Mouse (Mus musculus) midbrain, embryonic 14.5 days (tissue): ENCODE results near the gene Fam178b. TPM values are rescaled to one million over a fixed set of nuclear protein-coding genes. Genes with fewer than 3 reads are reported as not detected.

Source experiments
- ATAC-seq: fragments of 200-750 bp; cut with Nextera tagmentation; 2 replicates; pipeline ENCODE4 v1.8.0; 2017; ENCODE audit warnings: moderate number of reproducible peaks, moderate library complexity; ENCODE audit not compliant: low FRiP score, low TSS enrichment
- DNase-seq: peaks from one replicate; pipeline ENCODE4 v3.0.0-alpha.2; 2015
- H3K27ac ChIP-seq: fragments of 300-500 bp; sonication (generic); replicated peaks from 2 replicates; pipeline ENCODE4 v1.5.1; 2014; ENCODE audit warnings: mild to moderate bottlenecking, low read depth, low read length, moderate library complexity
- H3K27me3 ChIP-seq: fragments of 300-500 bp; sonication (generic); 2 replicates; pipeline ENCODE4 v1.6.1; 2014; ENCODE audit warnings: low read length, control low read depth, mixed read lengths; ENCODE audit not compliant: control insufficient read depth, insufficient read depth
- H3K36me3 ChIP-seq: fragments of 300-500 bp; sonication (generic); 2 replicates; pipeline ENCODE4 v1.6.1; 2014; ENCODE audit warnings: low read length, control low read depth; ENCODE audit not compliant: control insufficient read depth, insufficient read depth
- H3K4me1 ChIP-seq: fragments of 300-500 bp; sonication (generic); 2 replicates; pipeline ENCODE4 v1.6.1; 2014; ENCODE audit warnings: mild to moderate bottlenecking, antibody characterized with exemption, low read length, control low read depth; ENCODE audit not compliant: control insufficient read depth, insufficient read depth
- H3K4me2 ChIP-seq: fragments of 300-500 bp; sonication (generic); 2 replicates; pipeline ENCODE4 v1.6.1; 2014; ENCODE audit warnings: mild to moderate bottlenecking, low read length, moderate library complexity
- H3K4me3 ChIP-seq: fragments of 300-500 bp; sonication (generic); replicated peaks from 2 replicates; pipeline ENCODE4 v1.5.1; 2014; ENCODE audit warnings: low read depth, low read length
- H3K9ac ChIP-seq: fragments of 300-500 bp; sonication (generic); replicated peaks from 2 replicates; pipeline ENCODE4 v1.6.1; 2014; ENCODE audit warnings: mild to moderate bottlenecking, low read length, moderate library complexity
- H3K9me3 ChIP-seq: fragments of 300-500 bp; sonication (generic); 2 replicates; pipeline ENCODE4 v1.6.1; 2016; ENCODE audit warnings: low read length, control low read depth, mixed read lengths; ENCODE audit not compliant: control insufficient read depth
- WGBS: fragments of 180-500 bp; shearing (Covaris S2); extraction: QIAGEN DNeasy Blood & Tissue Kit; methylation state at CpG from one replicate; pipeline ENCODE4 v1.1.7; 2014; 5-methylcytosine and 5-hydroxymethylcytosine counted together
- polyA plus RNA-seq: library from polyadenylated mRNA; unstranded; fragments of >200 nt; fragmentation: Nextera tagmentation; extraction: Ambion mirVana; gene quantifications from 2 replicates; pipeline ENCODE4 v1.2.1, GENCODE M21; 2014

Gene Fam178b
- polyA plus RNA-seq, 1 experiment from 2014 or later: 0.29 TPM

DNA sequence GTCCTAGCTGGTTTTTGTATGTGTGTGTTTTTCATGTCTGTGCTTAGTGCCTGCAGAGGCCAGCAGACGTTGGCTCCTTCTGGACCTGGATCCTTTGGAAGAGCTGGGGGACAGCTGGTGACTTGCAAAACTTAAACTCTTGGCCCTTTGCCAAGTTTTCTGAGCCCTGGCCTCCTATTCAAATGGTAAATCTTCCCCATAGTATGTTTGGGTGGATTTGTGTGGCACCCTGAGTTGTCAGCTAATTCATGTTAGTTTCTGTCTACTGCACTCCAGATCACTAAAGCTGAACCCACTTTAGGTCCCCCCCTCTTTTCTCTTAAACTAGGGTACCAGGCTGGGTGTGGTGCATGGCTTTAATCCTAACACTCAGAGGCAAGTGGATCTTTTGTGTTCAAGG lies 154.6 kb downstream of the Fam178b start:
- H3K4me1 ChIP-seq: no peaks in the 10 kb centered on the region
- no peaks in the 10 kb centered on the region for H3K27me3 ChIP-seq
- H3K4me3 ChIP-seq: no peak overlapping the region
- H3K9me3 ChIP-seq: no peaks in the 10 kb centered on the region
- no peak overlapping the region for H3K9ac ChIP-seq
- DNase-seq (peak; percentile 84), ATAC-seq (peak; percentile 42; the same call in 1 of the 2 replicates)
- H3K36me3 ChIP-seq: peaks cover 31% of the 10 kb centered on the region
- peak overlapping the region; percentile 66 for H3K27ac ChIP-seq
- WGBS: 3% methylated on average over 1 of the region's 1 CpGs
- H3K4me2 ChIP-seq: no peak overlapping the region

DNA sequence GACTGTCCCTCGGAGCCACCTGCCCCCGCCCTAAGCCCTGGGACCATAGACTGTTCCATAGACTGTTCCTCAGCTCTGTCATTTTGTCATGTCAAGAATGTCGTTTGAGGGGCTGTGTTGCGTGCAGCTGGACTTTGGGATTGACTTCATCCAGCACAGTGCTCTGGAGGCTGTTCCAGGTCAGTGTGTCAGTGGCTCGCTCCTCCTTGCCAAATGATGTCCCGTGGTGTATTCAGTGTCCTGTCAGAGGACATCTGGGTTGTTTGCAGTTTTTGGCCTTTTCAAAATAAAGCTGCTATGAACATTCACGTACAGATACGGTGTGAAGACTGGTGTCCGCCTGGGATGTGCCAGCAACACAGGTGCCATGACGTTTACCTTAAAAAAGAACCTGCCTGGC lies 156.1 kb downstream of the Fam178b start:
- WGBS: 91% methylated on average over 10 of the region's 10 CpGs
- ATAC-seq (no peak), DNase-seq (no peak)
- peaks cover 43% of the 10 kb centered on the region for H3K36me3 ChIP-seq
- H3K4me1 ChIP-seq: no peaks in the 10 kb centered on the region
- H3K4me2 ChIP-seq: no peak overlapping the region
- no peak overlapping the region for H3K9ac ChIP-seq
- no peak overlapping the region for H3K4me3 ChIP-seq
- no peak overlapping the region for H3K27ac ChIP-seq
- no peaks in the 10 kb centered on the region for H3K9me3 ChIP-seq
- H3K27me3 ChIP-seq: no peaks in the 10 kb centered on the region

DNA sequence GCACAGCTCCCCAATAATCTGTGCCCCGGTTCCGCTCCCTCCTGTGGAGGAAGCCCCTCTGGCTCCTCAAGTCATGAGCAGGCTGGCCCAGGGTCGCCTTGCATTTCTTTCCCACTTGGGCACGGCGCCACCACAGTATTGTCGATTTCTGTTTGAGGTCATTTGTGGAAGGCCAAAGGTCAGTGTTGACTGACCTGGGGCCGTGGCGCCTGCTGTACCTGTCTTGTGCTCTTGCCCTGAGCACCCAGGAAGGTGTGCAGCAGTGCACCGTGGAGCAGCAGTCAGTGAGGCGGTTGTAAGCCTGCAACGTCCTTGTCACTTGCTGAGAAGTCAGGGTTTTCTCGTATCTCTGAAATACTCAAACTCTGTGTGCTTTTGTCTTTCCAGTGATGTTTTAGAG lies 157.2 kb downstream of the Fam178b start:
- no peak overlapping the region for H3K4me3 ChIP-seq
- 95% methylated on average over 12 of the region's 12 CpGs for WGBS
- no peak overlapping the region for H3K4me2 ChIP-seq
- H3K27ac ChIP-seq: no peak overlapping the region
- H3K27me3 ChIP-seq: no peaks in the 10 kb centered on the region
- DNase-seq (no peak), ATAC-seq (no peak)
- no peaks in the 10 kb centered on the region for H3K4me1 ChIP-seq
- H3K9ac ChIP-seq: no peak overlapping the region
- no peaks in the 10 kb centered on the region for H3K9me3 ChIP-seq
- peaks cover 53% of the 10 kb centered on the region for H3K36me3 ChIP-seq

DNA sequence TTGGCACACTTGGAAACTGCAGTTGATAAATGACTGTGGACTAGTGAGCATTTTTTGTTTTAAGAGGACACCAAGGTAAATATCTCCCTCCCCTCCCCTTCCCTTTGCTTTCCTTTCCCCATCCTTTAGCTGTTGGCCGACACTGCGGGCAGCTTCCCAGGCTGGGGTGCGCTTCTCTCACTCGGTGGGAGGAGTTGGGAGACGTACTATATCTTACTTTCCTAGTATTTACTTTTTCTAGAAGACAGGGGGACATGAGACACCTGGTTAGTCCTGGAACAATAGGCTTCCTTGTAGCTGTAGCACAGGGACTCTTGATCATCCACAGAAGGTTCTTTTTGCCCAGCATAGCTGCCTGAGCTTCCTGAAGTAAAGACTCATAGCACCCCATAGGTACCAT lies 158.9 kb downstream of the Fam178b start:
- DNase-seq: no peak
- 95% methylated on average over 5 of the region's 5 CpGs for WGBS
- no peak for ATAC-seq
- Histone ChIP-seq H3K4me1 (no peaks in the 10 kb centered on the region), H3K9ac (no peak overlapping the region), H3K27ac (peak overlapping the region; percentile 67; the same call in 1 of the 2 replicates), H3K9me3 (no peaks in the 10 kb centered on the region), H3K36me3 (peaks cover 70% of the 10 kb centered on the region), H3K4me2 (no peak overlapping the region), H3K4me3 (no peak overlapping the region), H3K27me3 (no peaks in the 10 kb centered on the region)

DNA sequence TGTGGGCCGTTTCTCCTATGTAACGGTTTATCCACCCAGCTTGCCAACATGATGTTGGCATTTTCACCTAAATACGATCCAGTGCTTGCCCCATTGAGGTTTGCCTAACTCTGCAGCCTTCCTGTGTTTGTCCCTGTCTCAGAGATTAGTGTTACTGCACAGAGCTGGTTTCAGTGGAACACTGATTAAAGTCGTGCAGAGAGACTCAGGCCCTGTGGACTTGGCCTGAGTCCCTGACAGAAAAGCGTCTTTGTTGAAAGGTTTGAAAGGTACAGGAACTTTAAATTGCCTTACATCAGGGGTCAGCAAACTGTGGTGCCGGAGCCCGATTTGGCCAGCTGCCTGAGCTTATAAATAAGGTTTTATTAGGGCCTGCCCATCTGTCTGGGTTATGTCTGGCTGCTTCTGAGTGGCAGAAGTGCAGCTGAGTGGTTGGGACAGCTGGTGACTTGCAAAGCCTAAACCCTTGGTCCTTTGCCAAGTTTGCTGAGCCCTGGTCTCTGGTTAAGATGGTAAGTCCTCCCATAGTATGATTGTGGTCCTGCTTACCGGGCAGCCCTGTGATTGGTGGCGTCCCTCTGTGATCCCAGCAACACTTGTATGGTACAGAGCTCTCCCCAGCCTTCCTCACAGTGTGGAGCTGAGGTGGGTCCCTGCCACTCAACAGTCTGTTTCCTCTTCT lies 159.5 kb downstream of the Fam178b start:
- H3K27ac ChIP-seq: peak overlapping the region; percentile 67
- H3K36me3 ChIP-seq: peaks cover 75% of the 10 kb centered on the region
- no peaks in the 10 kb centered on the region for H3K4me1 ChIP-seq
- ATAC-seq (peak; percentile 40; the same call in 1 of the 2 replicates), DNase-seq (peak; percentile 79)
- H3K4me2 ChIP-seq: no peak overlapping the region
- H3K9ac ChIP-seq: no peak overlapping the region
- H3K9me3 ChIP-seq: no peaks in the 10 kb centered on the region
- H3K4me3 ChIP-seq: no peak overlapping the region
- WGBS: 61% methylated on average over 9 of the region's 9 CpGs
- H3K27me3 ChIP-seq: no peaks in the 10 kb centered on the region

DNA sequence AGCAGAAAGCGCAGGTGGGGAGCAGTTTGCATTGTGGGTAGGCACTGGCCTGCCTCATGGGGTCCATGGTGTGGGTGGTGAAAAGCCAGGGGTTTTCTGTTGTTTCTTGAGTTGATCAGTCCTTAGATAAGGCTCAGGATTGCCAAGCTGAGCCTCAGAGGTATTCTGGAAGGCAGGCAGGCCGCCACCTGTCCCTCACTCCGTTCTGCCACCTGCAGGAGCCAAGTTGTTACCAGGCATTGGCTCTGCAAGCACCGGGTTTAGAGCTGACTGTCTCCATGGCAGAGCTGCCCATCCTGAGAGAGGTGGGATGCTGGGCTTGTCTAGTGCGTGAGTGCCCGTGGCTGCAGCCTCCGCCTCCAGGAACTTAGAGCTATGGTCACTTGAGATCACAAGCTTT lies 160.8 kb downstream of the Fam178b start:
- ATAC-seq (no peak), DNase-seq (no peak)
- no peak overlapping the region for H3K4me2 ChIP-seq
- H3K27ac ChIP-seq: no peak overlapping the region
- no peaks in the 10 kb centered on the region for H3K9me3 ChIP-seq
- no peak overlapping the region for H3K9ac ChIP-seq
- 94% methylated on average over 7 of the region's 7 CpGs for WGBS
- H3K27me3 ChIP-seq: no peaks in the 10 kb centered on the region
- no peak overlapping the region for H3K4me3 ChIP-seq
- no peaks in the 10 kb centered on the region for H3K4me1 ChIP-seq
- H3K36me3 ChIP-seq: peaks cover 75% of the 10 kb centered on the region

DNA sequence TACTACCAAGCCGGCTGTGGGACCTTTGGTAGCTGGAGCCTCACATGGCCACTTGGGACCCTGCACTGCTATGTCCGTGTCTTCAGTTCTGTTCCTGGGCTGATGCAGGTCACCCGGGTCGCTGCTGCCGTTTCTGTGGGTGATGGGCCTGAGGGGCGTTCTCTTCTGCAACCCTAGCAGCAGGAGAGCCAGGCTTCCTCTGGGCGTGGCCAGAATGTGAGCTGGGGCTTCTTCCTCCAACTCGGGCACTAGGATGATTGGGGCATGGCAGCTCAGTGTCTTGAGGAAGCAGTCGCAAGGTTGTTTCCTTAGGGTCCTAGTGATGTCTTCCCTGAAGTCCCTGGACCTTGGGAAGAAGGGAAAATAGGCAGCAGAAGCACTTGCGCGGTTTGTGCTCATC lies 163.4 kb downstream of the Fam178b start:
- Histone ChIP-seq H3K27me3 (no peaks in the 10 kb centered on the region), H3K9me3 (no peaks in the 10 kb centered on the region), H3K4me2 (no peak overlapping the region), H3K9ac (no peak overlapping the region), H3K27ac (no peak overlapping the region), H3K4me3 (no peak overlapping the region), H3K4me1 (peaks cover 8% of the 10 kb centered on the region), H3K36me3 (peaks cover 59% of the 10 kb centered on the region)
- no peak for ATAC-seq
- DNase-seq: no peak
- WGBS: 89% methylated on average over 11 of the region's 11 CpGs

DNA sequence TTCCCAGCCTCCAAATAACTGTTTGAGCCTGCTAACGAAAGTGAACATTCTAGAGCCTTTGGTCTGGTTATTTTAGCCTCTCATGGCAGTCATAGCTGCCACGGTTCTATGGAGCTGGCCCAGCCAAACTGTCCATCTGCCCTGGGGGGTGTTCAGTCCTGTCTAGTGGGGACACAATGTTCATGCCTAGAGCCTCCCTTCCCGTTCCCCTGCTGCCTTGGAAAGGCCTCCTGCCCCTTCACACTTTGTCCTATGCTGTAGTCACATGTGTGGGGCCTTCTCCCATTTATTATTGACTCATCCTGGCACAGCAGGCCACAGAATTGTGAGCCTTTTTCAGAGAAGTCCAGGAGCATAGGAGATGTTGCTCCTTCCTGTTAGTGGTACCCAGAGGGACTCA lies 164.7 kb downstream of the Fam178b start:
- H3K4me1 ChIP-seq: peaks cover 21% of the 10 kb centered on the region
- H3K36me3 ChIP-seq: peaks cover 46% of the 10 kb centered on the region
- DNase-seq: no peak
- no peaks in the 10 kb centered on the region for H3K27me3 ChIP-seq
- no peak overlapping the region for H3K4me3 ChIP-seq
- H3K27ac ChIP-seq: no peak overlapping the region
- no peak overlapping the region for H3K4me2 ChIP-seq
- WGBS: 84% methylated on average over 3 of the region's 3 CpGs
- H3K9me3 ChIP-seq: no peaks in the 10 kb centered on the region
- H3K9ac ChIP-seq: no peak overlapping the region
- no peak for ATAC-seq

DNA sequence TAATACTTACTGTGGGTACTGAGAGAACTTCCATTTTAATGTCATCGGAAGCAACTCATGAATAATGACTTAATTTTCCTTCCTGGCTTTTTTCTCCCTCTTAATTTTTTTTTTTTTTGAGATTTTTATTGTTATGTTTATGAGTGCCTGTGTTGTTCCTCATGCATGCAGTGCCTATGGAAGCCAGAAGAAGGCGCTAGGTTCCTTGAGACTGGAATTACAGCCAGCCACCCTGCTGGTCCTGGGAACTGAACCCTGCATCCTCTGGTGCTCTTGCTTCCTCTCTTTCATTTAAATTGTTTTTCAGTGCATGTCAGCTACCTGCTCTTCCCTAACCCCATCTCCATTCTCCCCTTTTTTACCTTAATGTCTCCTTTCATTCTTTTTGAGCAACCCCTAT lies 169.3 kb downstream of the Fam178b start:
- no peak for ATAC-seq
- H3K9me3 ChIP-seq: no peaks in the 10 kb centered on the region
- H3K4me2 ChIP-seq: peak overlapping the region; percentile 97
- H3K36me3 ChIP-seq: 0 out of 2 replicates have a peak, but pooled peaks cover 2% of the 10 kb centered on the region
- no peak overlapping the region for H3K27ac ChIP-seq
- no peaks in the 10 kb centered on the region for H3K27me3 ChIP-seq
- peak overlapping the region; percentile 83 for H3K4me3 ChIP-seq
- peaks cover 23% of the 10 kb centered on the region for H3K4me1 ChIP-seq
- DNase-seq: peak; percentile 62
- 33% methylated on average over 2 of the region's 2 CpGs for WGBS
- no peak overlapping the region for H3K9ac ChIP-seq
